Mouse (Mus musculus): ENCODE data around the gene Dhx30. TPM values are rescaled to one million over a fixed set of nuclear protein-coding genes. Genes with fewer than 3 reads are reported as not detected.

Dhx30 gene
- polyA plus RNA-seq, 1 experiment from 2014 or later, result 178 TPM

DNA sequence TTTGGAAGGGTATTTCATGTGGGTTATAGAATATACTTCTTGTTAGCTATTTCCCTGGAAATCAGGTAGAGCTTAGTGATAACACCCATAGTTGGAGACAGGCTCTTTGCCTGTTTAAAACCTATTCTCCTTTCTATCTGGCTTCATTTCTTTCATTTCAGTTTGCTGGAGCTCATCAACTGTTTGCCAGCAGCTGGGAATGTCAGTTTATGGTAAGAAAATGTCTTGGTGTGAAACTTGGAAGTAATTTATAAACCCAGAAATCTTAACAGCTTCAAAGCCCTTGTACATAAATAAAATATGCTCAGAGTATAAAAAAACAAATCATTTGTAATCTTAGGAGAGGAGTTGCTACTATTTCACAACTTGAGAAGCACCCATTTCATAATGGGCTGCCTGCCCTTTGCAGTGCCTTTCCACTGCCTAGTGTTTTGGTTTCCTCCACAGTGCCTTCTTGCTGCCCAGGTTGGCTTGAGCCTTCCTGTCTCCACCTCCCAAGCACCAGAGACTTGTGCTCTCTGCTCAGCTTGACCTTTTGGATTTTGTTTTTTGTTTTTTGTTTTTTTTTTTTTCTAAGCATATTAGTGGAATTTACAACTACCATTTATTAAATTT, 71.8 kb downstream of the Dhx30 start:
- H3K27ac ChIP-seq (ENCODE audit: low read depth, low read length), result no peak overlapping the region
- 0 out of 2 replicates have a peak, but pooled peaks cover under 1% of the 10 kb centered on the region for H3K4me1 ChIP-seq (ENCODE audit: control insufficient read depth, insufficient read depth, low read length)
- H3K4me2 ChIP-seq (ENCODE audit: low read depth, low read length), result no peak overlapping the region
- no peak for ATAC-seq (ENCODE audit: low read depth)
- no peaks in the 10 kb centered on the region for H3K27me3 ChIP-seq (ENCODE audit: control insufficient read depth, insufficient read depth, low read length)
- no peaks in the 10 kb centered on the region for H3K9me3 ChIP-seq (ENCODE audit: control insufficient read depth, low read length)
- no peak overlapping the region for H3K9ac ChIP-seq (replicated peaks; ENCODE audit: low read depth, low read length)
- H3K36me3 ChIP-seq (ENCODE audit: control insufficient read depth, insufficient read depth, low read length), result no peaks in the 10 kb centered on the region
- H3K4me3 ChIP-seq (ENCODE audit: low read depth, low read length), result no peak overlapping the region

- H3K9me3 ChIP-seq (ENCODE audit: control insufficient read depth, low read length), result no peaks in the 10 kb centered on the region
- H3K27me3 ChIP-seq (ENCODE audit: control insufficient read depth, insufficient read depth, low read length), result no peaks in the 10 kb centered on the region
- H3K4me2 ChIP-seq (ENCODE audit: low read depth, low read length), result no peak overlapping the region
- ATAC-seq (ENCODE audit: low read depth), result no peak
- no peaks in the 10 kb centered on the region for H3K36me3 ChIP-seq (ENCODE audit: control insufficient read depth, insufficient read depth, low read length)
- H3K9ac ChIP-seq (replicated peaks; ENCODE audit: low read depth, low read length), result no peak overlapping the region
- H3K4me3 ChIP-seq (ENCODE audit: low read depth, low read length), result no peak overlapping the region
- H3K4me1 ChIP-seq (ENCODE audit: control insufficient read depth, insufficient read depth, low read length), result no peaks in the 10 kb centered on the region
- no peak overlapping the region for H3K27ac ChIP-seq (ENCODE audit: low read depth, low read length)
- WGBS, result 96% methylated on average over 4 of the region's 4 CpGs
Measured at GRCm38 (mm10) chr9:110044373-110044772, 73.3 kb downstream of the Dhx30 start.

GRCm38 (mm10) chr9:110038485-110038884, 79.1 kb downstream of the Dhx30 start:
- Histone ChIP-seq H3K9ac (replicated peaks; ENCODE audit: low read depth, low read length) (no peak overlapping the region), H3K27me3 (ENCODE audit: control insufficient read depth, insufficient read depth, low read length) (no peaks in the 10 kb centered on the region), H3K4me3 (ENCODE audit: low read depth, low read length) (no peak overlapping the region), H3K27ac (ENCODE audit: low read depth, low read length) (no peak overlapping the region), H3K9me3 (ENCODE audit: control insufficient read depth, low read length) (no peaks in the 10 kb centered on the region), H3K4me2 (ENCODE audit: low read depth, low read length) (no peak overlapping the region), H3K36me3 (ENCODE audit: control insufficient read depth, insufficient read depth, low read length) (peaks cover 14% of the 10 kb centered on the region; the same call in 1 of the 2 replicates), H3K4me1 (ENCODE audit: control insufficient read depth, insufficient read depth, low read length) (no peaks in the 10 kb centered on the region)
- 99% methylated on average over 2 of the region's 2 CpGs for WGBS
- no peak for ATAC-seq (ENCODE audit: low read depth)

GRCm38 (mm10) chr9:110037895-110038294, 79.7 kb downstream of the Dhx30 start:
- WGBS, result 90% methylated on average over 8 of the region's 8 CpGs
- no peak overlapping the region for H3K9ac ChIP-seq (replicated peaks; ENCODE audit: low read depth, low read length)
- H3K4me1 ChIP-seq (ENCODE audit: control insufficient read depth, insufficient read depth, low read length), result no peaks in the 10 kb centered on the region
- H3K27me3 ChIP-seq (ENCODE audit: control insufficient read depth, insufficient read depth, low read length), result no peaks in the 10 kb centered on the region
- H3K4me2 ChIP-seq (ENCODE audit: low read depth, low read length), result no peak overlapping the region
- no peak overlapping the region for H3K4me3 ChIP-seq (ENCODE audit: low read depth, low read length)
- H3K9me3 ChIP-seq (ENCODE audit: control insufficient read depth, low read length), result no peaks in the 10 kb centered on the region
- no peak overlapping the region for H3K27ac ChIP-seq (ENCODE audit: low read depth, low read length)
- ATAC-seq (ENCODE audit: low read depth), result no peak
- peaks cover 14% of the 10 kb centered on the region; the same call in 1 of the 2 replicates for H3K36me3 ChIP-seq (ENCODE audit: control insufficient read depth, insufficient read depth, low read length)

- ATAC-seq (ENCODE audit: low read depth), result no peak
- 85% methylated on average over 4 of the region's 4 CpGs for WGBS
- Histone ChIP-seq H3K4me2 (ENCODE audit: low read depth, low read length) (no peak overlapping the region), H3K4me1 (ENCODE audit: control insufficient read depth, insufficient read depth, low read length) (no peaks in the 10 kb centered on the region), H3K4me3 (ENCODE audit: low read depth, low read length) (no peak overlapping the region), H3K9ac (replicated peaks; ENCODE audit: low read depth, low read length) (no peak overlapping the region), H3K27me3 (ENCODE audit: control insufficient read depth, insufficient read depth, low read length) (no peaks in the 10 kb centered on the region), H3K27ac (ENCODE audit: low read depth, low read length) (no peak overlapping the region), H3K9me3 (ENCODE audit: control insufficient read depth, low read length) (no peaks in the 10 kb centered on the region), H3K36me3 (ENCODE audit: control insufficient read depth, insufficient read depth, low read length) (peaks cover 14% of the 10 kb centered on the region; the same call in 1 of the 2 replicates)
Measured at GRCm38 (mm10) chr9:110035091-110035490, 82.5 kb downstream of the Dhx30 start.

Other genes starting within 250 kb of the Dhx30 start
- 8.6 and 12.5 TPM in 2 replicates for gene Cdc25a, start 242.3 kb downstream of the Dhx30 start, polyA plus RNA-seq (2014; fragmentation: Nextera tagmentation; extraction: Ambion mirVana)
- gene Map4, start 186.4 kb downstream of the Dhx30 start, polyA plus RNA-seq (2014; fragmentation: Nextera tagmentation; extraction: Ambion mirVana), result 171 and 219 TPM in 2 replicates
- 89.0 and 90.4 TPM in 2 replicates for gene Smarcc1, start 122 bp downstream of the Dhx30 start, polyA plus RNA-seq (2014; fragmentation: Nextera tagmentation; extraction: Ambion mirVana)
- gene Cspg5, start 126.0 kb upstream of the Dhx30 start, polyA plus RNA-seq (2014; fragmentation: Nextera tagmentation; extraction: Ambion mirVana), result 90.1 and 120 TPM in 2 replicates
- gene Elp6, start 187.3 kb upstream of the Dhx30 start, polyA plus RNA-seq (2014; fragmentation: Nextera tagmentation; extraction: Ambion mirVana), result 41.0 and 41.6 TPM in 2 replicates
- gene Scap, start 215.5 kb upstream of the Dhx30 start, polyA plus RNA-seq (2014; fragmentation: Nextera tagmentation; extraction: Ambion mirVana), result 49.0 and 49.8 TPM in 2 replicates

Data from neural tube, embryonic 14.5 days (tissue).